Mouse (Mus musculus) kidney, adult 2 months (tissue): ENCODE results near the gene Trip6.

Experiments
- CTCF ChIP-seq: fragments of 200-500 bp; conservative IDR thresholded peaks from 2 replicates; pipeline ENCODE4 v1.5.1; 2011; ENCODE audit warnings: low read depth, mild to moderate bottlenecking, control low read depth, low read length, moderate library complexity, mixed read lengths; ENCODE audit not compliant: insufficient read depth, insufficient read length
- POLR2A ChIP-seq: fragments of 200-500 bp; IDR thresholded peaks from one replicate; pipeline ENCODE4 v1.6.1; 2011; ENCODE audit warnings: low read depth, low read length, control low read depth

- TF ChIP-seq CTCF: no peak
- TF ChIP-seq POLR2A: no peak
These were observed 18.9 kb downstream of the Trip6 start for GRCm38 (mm10) chr5:137295296-137295695.
